Mouse (Mus musculus) naive thymus-derived CD4-positive, alpha-beta T cell, adult 2 months (primary cell): ENCODE results near the gene Rsrc1.

Experiments used
- DNase-seq: peaks from one replicate; pipeline ENCODE4 v3.0.0-alpha.2; 2011; ENCODE audit warnings: low read depth

Rsrc1 gene

DNA sequence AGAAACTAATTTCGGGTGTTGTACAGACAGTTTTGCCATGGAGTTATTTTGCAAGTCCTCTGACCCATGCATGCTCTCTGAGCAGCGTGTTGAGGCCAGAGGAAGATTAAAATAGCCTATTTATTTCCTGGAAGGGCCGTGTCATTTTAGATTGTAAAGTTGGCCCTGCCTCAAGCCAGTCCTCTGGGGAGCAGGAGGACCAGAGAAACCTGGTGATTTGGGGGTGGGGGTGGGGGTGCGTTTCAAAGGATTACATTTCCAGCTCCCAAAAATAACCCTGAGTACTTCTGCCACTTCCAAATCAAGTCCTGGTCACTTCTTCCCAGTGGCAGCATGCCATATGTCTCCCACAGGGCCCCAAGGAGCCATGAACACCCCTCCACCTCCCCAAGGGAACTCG lies 391.6 kb downstream of the Rsrc1 start:
- DNase-seq: no peak

DNA sequence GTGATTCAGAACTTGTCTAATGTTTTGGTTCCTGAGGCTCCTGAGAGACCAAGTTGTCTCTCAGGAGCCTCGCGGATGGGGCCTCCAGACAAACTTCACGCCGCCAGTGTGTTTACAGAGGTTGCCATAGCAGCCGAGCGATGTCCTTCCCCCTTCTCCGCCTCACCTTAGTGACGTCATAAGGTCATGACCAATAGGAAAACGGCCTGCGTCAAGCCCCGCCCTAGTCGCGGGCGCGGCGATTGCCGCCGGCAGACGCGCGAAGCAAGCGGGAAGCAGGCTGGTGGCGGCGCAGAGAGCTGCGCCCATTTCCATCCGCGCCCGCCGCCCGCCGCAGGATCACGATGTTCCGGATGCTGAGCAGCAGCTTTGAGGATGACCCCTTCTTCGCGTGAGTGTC lies 392.7 kb downstream of the Rsrc1 start, which contains the start of gene Mlf1:
Mlf1 (plus strand) TSS at position 226 of the 400 bp plus-strand sequence.
- peak; percentile 69 for DNase-seq

- no peak for DNase-seq
Measured at GRCm38 (mm10) chr3:67374360-67374778, 393.2 kb downstream of the Rsrc1 start.

DNA sequence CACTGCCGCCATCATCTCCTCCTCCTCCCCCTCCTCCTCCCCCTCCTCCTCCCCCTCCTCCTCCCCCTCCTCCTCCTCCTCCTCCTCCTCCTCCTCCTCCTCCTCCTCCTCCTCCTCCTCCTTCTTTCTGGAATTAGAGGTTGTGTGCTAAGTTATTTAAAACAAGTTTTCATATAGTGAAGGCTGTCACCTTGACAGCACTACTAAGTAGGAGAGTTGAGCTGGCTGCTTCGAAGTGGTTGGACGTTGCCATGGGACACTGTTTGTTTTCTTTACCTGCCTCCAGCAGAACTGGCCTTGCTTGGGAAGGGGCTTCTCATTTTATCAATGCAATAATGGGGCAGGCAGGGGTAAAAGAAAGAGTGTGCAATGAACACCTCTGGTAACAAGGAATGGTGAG lies 393.9 kb downstream of the Rsrc1 start, which contains the start of gene Gm17402:
Gm17402 (minus strand) TSS at position 101 of the 400 bp plus-strand sequence.
- DNase-seq: no peak

DNA sequence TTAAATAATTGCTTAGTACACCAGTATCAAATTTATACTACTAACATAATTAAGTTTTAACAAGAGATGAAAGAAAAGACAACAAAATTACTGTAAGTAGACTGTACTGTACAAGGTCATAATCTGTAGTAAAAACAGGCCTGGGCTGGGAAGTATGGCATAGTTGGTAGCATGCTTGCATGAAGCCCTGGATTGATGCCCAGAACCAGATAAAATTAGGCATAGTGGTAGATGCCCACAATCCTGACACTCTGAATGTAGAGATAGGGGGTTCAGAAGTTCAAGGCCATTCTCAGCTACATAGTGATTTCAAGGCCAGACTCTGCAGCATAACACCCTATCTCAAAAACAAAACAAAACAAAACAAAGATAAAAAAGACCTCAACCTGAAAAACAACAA lies 397.0 kb downstream of the Rsrc1 start:
- DNase-seq: no peak
